Mouse (Mus musculus) thymus, postnatal 36 days (tissue): ENCODE results near the gene Brca1.
"Not testable (repeated sequence)": the region's sequence is repeated elsewhere in the genome, so short reads cannot be mapped to it uniquely, and the experiment has no call there.

ENCODE experiments used
- DNase-seq, 2 experiments: peaks; one replicate each; pipeline ENCODE4 v3.0.0; 2022; ENCODE audit warnings: mixed read lengths in 2 of 2

Brca1 gene

DNA sequence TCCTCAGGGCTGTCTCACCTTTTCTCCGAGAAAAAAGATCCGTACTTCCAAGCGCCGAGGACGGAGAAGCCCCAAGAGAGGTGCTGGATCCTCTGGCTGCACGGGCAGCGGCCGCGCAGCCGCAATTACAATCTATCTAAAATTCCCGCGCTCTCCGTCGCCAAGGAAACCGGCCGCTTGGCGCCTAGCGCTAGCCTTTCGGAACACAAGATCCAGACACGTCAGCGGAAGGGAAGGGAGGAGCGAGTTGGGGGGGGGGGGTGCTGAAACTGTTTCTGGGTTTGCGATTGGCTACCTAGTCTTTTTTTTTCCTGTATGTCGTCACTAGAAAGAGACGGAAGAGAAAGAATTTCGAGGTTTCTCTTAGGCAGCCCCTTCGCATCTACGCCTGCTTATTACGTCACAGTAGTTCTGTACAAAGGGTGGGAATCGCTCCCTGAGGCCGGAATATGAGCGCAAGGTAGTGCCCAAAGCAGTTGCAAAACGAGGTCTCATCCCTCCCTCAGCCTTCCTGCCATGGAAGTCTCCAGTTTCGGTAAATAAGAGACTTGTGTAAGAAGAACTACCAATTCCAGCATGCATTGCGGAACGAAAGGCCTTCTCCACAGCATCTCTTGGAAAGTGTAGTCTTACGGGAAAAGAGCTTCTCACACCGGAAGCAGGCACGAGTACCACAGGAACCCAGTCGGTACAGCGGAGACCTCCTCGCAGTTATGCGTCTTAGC, at the start of gene Brca1, which contains the start of gene Nbr1:
TSS of gene Brca1 (minus strand) at position 205 of the 725 bp plus-strand sequence.
TSS of gene Nbr1 (plus strand) at position 399 of the 725 bp plus-strand sequence.
- peak; percentile 86 for DNase-seq

GRCm38 (mm10) chr11:101599156-101599555, 47.4 kb upstream of the Brca1 start, which contains the start of gene Gm11634:
Gene Gm11634, minus strand, starts transcription at chr11:101599256.
- no peak for DNase-seq

GRCm38 (mm10) chr11:101589989-101590624, 38.4 kb upstream of the Brca1 start:
- no peak for DNase-seq

GRCm38 (mm10) chr11:101589444-101589843, 37.7 kb upstream of the Brca1 start:
- peak; percentile 52 to 56 for DNase-seq

DNA sequence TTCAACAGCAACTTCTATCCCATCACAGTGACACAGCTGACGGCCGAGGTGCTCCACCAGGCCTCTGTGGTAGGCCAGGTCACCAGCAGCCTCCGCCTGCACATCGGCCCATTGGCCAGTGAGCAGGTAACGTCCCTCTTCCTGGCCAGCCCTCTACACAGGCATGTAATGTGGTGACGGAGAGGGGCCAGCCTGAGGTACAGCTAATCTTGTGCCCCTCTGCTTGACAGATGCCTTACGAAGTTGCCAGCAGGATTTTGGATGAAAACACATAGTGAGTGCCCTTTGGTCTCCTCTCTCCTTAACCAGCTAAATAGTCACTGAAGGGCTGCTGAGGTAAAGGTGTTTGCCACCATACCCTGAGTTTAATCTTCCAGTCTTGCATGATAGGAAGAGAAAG, 37.1 kb upstream of the Brca1 start:
- DNase-seq = no peak

GRCm38 (mm10) chr11:101587676-101588075, 35.9 kb upstream of the Brca1 start:
- no peak for DNase-seq

DNA sequence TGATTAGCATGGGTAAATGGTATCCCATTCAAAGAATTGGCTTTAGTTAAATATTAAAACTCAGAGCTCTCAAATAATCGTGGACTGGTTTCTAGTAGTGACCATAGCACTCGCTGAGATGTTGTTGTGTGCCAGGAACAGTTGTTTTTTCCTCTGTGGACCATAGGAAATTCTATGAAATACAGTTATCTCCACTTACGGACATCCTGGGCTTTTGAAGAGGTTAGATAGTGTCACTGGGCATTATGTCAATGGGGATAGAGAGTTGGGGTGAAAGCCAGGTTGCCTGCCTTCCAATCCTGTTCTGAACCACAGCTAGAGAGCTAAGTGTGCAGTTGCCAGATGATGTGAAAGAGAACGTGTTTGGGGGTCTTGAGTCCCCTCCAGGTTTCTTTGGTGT, 34.0 kb upstream of the Brca1 start:
- DNase-seq = no peak

DNA sequence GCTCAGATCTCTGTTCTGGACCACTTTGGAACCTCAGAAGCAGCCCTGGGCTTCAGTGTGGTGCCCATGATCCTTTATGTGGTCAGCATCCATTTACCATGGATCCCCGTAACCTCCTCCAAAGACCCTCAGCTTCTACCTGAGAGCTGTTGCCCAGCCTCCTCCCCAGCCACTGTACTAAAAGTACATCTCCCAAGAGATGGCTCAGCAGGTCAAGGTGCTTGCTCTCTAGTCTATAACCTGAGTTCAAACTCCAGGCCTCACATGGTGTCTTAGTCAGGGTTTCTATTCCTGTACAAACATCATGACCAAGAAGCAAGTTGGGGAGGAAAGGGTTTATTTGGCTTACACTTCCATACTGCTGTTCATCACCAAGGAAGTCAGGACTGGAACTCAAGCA, 33.3 kb upstream of the Brca1 start:
- not testable (repeated sequence) for DNase-seq

GRCm38 (mm10) chr11:101583205-101583604, 31.4 kb upstream of the Brca1 start:
- no peak for DNase-seq

DNA sequence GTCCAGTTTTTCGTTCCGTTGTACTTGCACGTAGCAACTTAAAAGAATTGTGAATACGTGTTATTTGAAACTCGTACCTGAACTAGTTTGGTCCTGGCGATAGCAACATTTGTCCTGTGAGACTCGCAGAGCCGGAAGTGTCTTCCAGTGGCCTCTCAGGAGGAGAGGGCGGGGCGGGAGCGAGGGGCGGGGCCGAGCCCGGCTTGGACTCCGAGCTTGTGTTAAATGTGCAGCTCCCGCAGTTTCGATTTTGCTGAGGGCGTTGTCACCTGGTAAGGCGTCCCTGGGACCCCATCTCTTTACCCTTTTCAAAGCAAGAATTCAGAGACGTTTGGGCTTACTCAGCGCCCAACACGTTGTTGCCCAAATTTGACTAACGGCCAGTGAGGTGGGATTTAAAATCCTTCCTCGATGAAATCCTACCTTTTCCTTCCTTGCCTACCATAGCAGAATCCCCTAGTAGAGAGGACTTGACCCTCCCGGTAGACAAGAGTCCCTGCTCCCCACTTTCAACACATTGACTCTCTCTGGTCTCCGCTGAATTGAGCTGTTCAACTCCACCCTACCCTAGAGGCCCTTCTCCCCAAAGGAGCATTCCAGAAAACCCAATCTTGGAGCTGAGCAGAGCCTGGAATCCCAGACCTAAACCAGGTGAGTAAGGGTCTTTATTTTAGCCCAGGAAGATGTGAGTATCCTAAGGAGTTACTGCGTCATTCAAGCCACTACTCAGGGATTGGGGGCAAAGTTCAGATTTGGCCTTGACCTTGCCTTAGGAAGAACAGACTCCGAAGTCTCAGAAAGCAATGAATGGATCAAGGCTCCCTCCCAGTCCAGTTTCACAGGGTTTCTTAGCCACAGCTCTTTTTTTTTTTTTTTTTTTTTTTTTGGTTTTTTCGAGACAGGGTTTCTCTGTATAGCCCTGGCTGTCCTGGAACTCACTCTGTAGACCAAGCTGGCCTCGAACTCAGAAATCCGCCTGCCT, 30.6 kb upstream of the Brca1 start, which contains the start of gene Tmem106a:
TSS of gene Tmem106a (plus strand) at position 189 of the 982 bp plus-strand sequence.
- DNase-seq = peak; percentile 61 to 70

DNA sequence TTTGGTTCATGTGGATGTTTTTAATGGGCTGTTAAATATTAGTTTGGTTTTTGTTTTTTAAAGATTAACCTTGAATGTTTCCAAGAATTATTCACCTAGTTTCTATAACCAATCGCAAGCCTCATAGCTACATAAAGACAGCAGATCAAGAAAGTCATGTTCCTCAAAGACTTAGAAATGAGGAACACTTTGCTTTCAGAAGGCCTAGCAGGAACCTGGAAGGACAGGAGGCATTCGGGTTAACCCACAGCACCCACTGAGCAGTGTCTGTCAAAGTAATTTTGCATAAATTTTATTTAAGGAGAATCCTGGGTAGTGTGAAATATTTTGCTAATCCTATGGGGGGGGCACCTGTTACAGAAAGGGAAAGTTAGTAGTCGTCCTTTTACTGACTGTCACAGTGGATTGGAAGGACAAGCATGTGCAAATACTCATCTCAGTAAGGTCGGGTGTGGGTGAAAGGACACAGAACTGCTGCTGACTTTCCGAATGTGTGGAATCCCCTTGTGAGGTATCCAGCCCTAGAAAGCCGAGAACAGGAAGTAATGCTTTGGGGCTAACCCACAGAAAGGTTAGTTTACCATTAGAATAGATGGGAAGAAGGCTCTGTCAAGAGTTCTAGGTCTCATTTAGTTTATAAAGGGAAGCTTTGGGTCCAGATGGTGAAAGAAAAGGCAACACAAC, 29.5 kb upstream of the Brca1 start:
- DNase-seq = no peak

DNA sequence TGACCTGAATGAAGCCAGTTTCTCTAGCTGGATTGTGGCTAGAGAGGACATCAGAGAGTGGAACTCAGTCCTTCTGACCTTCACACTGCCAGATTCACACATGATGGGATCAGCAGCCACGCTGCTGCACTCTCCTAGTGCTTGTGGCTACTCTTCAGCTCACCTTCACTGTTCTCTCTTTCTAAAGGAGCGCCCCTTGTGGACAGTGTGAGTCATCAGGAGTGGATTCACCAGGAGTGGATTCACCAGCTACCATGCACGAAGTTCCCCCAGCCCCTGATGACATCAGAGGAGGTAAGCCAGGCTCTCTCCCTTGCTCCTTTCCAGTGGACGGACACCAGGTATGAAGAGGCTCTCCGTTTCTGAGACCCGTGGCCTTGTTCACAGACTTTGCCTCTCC, 24.4 kb upstream of the Brca1 start:
- DNase-seq = peak in 1 of 2 experiments; percentile 5

GRCm38 (mm10) chr11:101568421-101568820, 16.7 kb upstream of the Brca1 start:
- DNase-seq = no peak

DNA sequence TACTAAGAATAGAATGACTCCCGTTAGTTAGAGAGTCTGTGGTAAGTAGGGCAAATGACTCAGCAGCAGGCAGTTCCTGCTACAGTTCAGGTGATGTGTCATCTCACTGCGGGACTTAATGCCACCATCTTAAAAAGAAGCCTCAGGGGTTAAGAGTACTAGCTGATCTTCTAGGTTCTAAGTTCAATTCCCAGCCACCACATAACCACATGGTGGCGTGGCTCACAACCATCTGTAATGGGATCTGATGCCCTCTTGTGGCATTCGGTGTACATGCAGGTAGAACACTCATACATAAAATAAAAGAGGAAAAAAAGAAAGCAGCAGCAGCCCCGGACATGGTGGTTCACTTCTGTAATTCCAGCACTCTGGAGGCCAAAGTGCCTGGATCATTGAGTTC, 10.6 kb upstream of the Brca1 start:
- DNase-seq = peak; percentile 55 to 57

- DNase-seq = no peak
These were observed 5.2 kb upstream of the Brca1 start for GRCm38 (mm10) chr11:101556954-101557353.

DNA sequence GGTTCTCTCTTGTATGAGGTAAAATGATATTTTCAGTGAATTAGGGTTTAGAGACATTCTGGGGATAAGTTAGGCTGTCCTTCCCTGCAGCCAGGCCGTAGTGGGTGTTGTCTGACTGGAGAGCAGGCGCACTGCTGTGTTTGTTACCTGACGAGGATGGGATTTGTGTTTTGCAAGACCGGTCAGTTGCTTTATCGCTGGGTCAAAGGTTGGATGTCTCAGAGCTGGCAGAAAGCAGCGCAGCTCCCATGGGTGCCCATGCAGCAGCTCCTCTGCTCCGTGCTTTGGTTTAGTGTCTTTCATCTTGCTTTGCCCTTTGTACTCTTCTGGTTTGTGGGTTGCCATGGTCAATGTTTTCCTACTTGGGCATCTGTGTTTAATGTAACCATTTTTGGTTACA, 4.8 kb upstream of the Brca1 start:
- DNase-seq = no peak

DNA sequence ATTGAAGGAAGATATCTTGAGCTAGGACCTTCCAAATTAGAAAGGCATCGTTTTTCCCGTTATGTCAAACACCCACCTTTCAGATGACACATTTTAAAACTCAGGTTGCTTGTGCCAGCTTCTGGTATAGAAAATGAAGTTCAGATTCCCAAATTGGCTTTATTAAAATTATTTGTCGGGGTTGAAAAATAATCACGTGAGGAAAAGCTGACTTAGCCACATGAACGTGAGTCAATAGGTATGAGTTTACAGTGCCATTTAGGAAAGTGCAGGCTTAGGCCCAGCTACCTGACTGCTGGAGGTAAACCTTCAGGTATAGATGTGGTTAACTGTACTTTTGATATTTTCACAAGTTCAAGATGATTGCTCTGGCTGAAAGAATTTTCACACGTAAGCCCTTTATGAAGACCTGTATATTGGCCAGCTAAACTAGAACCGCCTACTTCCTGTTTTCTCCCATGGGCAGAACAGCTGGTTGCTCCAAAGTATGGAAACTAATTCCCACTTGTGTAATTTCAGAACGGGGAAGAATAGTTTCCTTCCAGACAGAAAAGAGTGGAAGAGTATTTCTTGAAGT, 1.7 kb upstream of the Brca1 start:
- DNase-seq = no peak

- peak; percentile 92 to 97 for DNase-seq
These were observed 933 bp upstream of the Brca1 start for GRCm38 (mm10) chr11:101552476-101553300.

DNA sequence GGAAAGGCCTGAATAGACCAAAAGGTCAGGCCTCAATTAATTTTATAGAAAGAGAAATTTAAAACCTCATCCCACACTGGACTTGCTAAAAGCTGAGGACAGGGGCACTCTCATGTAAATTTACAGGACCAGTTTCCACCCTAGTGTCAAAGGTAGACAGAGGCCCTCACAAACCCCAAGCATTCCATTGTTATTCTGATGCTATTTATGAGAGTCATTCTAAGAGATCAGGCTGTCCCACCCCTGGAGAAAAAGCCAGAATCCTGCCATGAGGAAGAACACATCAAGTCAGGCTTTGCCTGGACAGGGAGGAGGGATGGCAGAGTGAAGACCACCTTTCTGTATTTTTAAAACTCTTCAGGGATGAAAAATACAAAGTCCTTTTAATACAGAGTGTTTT, 3.2 kb downstream of the Brca1 start:
- no peak for DNase-seq

GRCm38 (mm10) chr11:101544132-101544531, 7.6 kb downstream of the Brca1 start:
- no peak for DNase-seq

- no peak for DNase-seq
These were observed 8.2 kb downstream of the Brca1 start for GRCm38 (mm10) chr11:101543533-101543932.
